Mouse (Mus musculus) E14TG2a.4 (cell line): ENCODE data around the gene Tarm1.

Source experiments
- CTCF ChIP-seq: conservative IDR thresholded peaks from 2 replicates; pipeline ENCODE4 v1.5.1; 2014; ENCODE audit warnings: low read length
- NANOG ChIP-seq: IDR thresholded peaks from 2 replicates; pipeline ENCODE4 v1.6.1; 2014; ENCODE audit warnings: borderline replicate concordance, low read length, mixed read lengths
- POU5F1 ChIP-seq: IDR thresholded peaks from 2 replicates; pipeline ENCODE4 v1.6.1; 2014; ENCODE audit warnings: low read length, borderline replicate concordance

DNA sequence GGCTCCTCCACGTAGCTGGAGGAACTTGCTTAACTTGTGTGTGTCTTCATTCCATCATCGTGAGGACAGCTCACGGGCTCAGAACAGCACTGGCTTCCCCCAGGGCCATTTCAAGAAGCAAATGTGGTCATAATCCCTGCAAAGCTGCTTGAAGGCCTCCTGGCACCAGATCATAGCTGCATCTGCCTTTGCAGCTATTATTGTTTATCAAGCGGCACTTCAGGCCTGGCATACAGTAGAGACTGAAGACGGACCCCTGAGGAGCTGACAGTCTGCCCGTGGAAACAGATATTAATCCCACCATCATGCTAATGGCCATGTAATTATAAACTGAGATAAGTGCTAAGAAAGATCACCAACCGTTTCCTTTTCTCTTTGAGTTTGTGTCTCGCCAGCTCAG lies 61.9 kb downstream of the Tarm1 start:
- TF ChIP-seq CTCF (no peak), POU5F1 (no peak), NANOG (no peak)
